Mouse (Mus musculus): ENCODE results near the gene Slc39a11. TPM values are rescaled to one million over a fixed set of nuclear protein-coding genes. Genes with fewer than 3 reads are reported as not detected.
A peak's percentile ranks its signal among the peaks of the same experiment; 100 is the strongest.

Gene Slc39a11
- polyA plus RNA-seq, 1 experiment from 2014 or later: 25.3 TPM

DNA sequence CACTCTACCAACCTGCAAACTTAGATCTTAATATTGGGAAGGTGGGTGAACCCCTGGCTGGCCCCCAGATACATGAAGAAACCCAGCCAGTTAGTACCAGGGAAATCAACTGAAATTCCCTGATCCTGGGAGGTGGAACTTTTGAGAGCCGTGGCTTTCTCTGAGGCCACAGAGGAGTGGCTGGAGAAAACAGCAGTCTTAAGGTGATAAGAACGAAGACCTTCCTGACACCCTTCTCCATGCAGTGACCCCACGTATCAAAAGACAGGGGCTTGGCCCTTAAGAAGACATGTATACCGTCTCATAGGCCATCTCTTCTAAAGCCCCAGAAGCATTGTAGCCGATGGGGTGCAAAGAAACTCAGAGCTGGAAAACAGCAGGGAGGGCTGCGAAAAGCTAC lies 146.9 kb downstream of the Slc39a11 start:
- Histone ChIP-seq H3K27me3 (ENCODE audit: insufficient read depth, poor library complexity, severe bottlenecking) (no peaks in the 10 kb centered on the region), H3K9me3 (no peaks in the 10 kb centered on the region), H3K4me1 (replicated peaks) (peaks cover 14% of the 10 kb centered on the region), H3K4me3 (no peak overlapping the region), H3K27ac (no peak overlapping the region), H3K36me3 (no peaks in the 10 kb centered on the region)
- WGBS: 82% methylated on average over 6 of the region's 6 CpGs
- DNase-seq (ENCODE audit: low spot score): no peak

DNA sequence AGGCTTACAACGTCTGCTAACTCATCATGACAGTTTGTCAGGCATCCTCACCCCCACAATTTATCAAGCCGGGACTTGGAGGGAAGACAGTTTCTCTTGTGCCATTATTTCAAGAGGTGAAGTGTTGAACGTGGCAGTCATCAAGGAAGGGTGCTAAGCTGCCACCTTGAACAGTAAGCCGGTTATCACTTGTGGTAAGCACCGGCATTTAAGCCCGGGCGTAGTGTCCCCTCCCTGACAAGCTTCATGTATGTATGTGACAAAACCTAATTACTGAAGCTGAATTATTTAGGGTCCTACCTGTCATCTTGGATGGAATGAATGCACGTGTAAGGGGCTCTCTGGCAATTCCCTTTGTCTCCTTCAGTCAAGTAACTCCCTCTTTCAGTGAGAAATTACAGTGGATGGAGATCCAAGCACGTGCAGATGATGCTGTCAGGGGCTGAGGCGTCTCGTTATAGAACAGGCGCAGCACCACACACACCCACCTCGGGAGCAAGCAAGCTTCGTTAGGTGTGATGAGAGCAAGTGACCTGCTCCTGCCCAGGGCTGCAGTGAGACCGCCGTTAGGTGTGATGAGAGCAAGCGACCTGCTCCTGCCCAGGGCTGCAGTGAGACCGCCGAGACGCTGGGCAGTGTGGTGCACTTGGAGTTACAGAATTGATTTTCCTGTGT lies 149.1 kb downstream of the Slc39a11 start:
- WGBS: 86% methylated on average over 20 of the region's 20 CpGs
- H3K4me1 ChIP-seq (replicated peaks): peaks cover 14% of the 10 kb centered on the region
- no peaks in the 10 kb centered on the region for H3K36me3 ChIP-seq
- no peak overlapping the region for H3K27ac ChIP-seq
- H3K4me3 ChIP-seq: no peak overlapping the region
- no peak for DNase-seq (ENCODE audit: low spot score)
- H3K27me3 ChIP-seq (ENCODE audit: insufficient read depth, poor library complexity, severe bottlenecking): no peaks in the 10 kb centered on the region
- H3K9me3 ChIP-seq: no peaks in the 10 kb centered on the region

DNA sequence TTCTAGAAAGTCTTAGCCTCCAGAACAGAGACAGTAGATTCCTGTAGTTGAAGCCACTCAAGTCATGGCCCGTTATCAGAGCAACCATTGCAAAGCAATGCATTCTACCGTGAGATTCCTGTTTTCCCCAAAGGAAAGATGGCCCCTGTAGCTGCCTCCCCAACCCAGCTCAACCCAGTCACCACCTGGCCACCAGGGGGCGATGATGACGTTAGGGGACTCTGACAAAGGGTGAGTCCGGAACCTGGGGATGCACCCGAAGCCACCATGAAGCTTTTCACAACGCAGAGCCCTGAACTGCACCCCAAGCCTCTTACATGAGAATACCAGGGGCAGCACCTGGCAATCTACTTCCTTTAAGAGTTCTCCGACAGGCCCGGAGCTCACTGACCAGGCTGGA lies 151.0 kb downstream of the Slc39a11 start:
- DNase-seq (ENCODE audit: low spot score): peak; percentile 34
- WGBS: 64% methylated on average over 9 of the region's 9 CpGs
- Histone ChIP-seq H3K9me3 (no peaks in the 10 kb centered on the region), H3K4me1 (replicated peaks) (peaks cover 14% of the 10 kb centered on the region), H3K4me3 (no peak overlapping the region), H3K36me3 (no peaks in the 10 kb centered on the region), H3K27me3 (ENCODE audit: insufficient read depth, poor library complexity, severe bottlenecking) (no peaks in the 10 kb centered on the region), H3K27ac (no peak overlapping the region)

DNA sequence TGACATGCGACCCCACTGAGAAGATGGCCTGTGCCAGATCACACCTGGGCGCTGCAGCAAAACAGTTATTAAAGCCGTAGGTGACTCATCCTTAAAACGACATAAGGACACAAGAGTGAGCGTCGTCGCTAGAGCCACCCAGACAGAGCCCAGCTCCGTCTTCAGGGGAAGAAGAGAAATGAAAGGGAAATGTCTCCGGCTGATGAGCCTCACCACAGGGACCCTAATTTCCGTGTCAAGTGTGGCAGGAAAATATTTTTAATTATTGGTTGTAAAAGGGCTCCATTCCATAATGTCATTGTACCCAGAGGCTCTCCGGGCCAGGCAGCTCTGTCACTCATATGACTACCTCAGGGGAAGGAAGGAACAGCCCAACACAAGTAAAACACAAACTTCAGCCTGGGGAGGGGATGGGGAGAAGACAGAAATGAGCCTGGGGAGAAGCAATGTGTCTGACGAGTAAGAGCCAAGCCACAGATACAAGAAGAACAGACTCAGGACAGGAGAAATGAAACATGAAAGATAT lies 155.8 kb downstream of the Slc39a11 start:
- Histone ChIP-seq H3K36me3 (no peaks in the 10 kb centered on the region), H3K9me3 (no peaks in the 10 kb centered on the region), H3K27ac (no peak overlapping the region), H3K4me3 (no peak overlapping the region), H3K27me3 (ENCODE audit: insufficient read depth, poor library complexity, severe bottlenecking) (no peaks in the 10 kb centered on the region), H3K4me1 (replicated peaks) (peaks cover 14% of the 10 kb centered on the region; the same call in 1 of the 2 replicates)
- DNase-seq (ENCODE audit: low spot score): no peak
- WGBS: 79% methylated on average over 12 of the region's 12 CpGs

DNA sequence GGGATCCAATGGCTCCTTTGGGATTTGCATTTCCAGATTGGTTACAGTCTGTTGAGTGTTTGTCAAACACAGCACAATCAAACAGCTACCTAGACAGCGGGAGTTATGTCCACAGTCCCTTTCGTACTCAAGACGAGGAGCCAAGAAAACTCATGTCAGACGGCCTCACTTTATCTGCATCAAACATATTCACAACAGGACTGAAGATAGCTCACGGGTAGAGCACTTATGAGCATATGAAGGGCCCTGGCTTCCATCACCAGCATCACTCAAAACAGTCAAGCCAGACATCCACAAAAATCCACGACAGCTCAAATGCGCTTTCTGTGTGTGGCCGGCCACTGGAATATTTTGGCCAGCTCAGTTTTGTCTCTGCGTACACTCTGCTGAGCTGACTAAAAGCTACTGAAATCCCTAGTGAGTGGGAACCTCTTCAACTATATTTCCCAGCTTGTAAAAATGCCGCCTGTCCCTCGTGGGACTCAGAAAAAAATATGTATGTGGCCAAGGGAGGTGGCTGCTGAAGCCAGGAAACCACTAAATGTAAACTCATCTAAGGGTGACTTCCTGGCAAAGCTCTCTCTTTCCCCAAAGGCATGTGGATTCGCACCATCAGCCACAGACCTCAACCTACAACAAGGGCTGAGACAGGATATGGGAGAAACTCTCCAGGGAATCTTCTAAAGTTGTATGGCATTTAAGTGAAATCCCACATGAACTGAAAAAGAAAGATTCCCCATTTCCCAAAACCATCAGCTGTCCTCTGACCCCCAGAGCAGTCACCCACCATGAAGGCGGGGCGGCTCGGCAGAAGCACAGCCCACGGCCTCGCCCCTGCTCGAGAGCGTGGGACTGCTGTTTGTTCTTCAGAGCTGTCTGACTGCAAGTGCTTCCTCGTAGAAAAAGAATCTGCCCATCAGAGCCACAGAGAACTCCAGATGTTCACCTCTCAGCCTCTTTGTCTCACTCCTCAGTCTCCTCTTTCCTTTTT lies 159.1 kb downstream of the Slc39a11 start:
- H3K27ac ChIP-seq: peak overlapping the region; percentile 29; the same call in 1 of the 2 replicates
- WGBS: 83% methylated on average over 20 of the region's 20 CpGs
- no peaks in the 10 kb centered on the region for H3K36me3 ChIP-seq
- H3K4me3 ChIP-seq: no peak overlapping the region
- DNase-seq (ENCODE audit: low spot score): no peak
- H3K27me3 ChIP-seq (ENCODE audit: insufficient read depth, poor library complexity, severe bottlenecking): no peaks in the 10 kb centered on the region
- H3K9me3 ChIP-seq: no peaks in the 10 kb centered on the region
- peaks cover 27% of the 10 kb centered on the region for H3K4me1 ChIP-seq (replicated peaks)

DNA sequence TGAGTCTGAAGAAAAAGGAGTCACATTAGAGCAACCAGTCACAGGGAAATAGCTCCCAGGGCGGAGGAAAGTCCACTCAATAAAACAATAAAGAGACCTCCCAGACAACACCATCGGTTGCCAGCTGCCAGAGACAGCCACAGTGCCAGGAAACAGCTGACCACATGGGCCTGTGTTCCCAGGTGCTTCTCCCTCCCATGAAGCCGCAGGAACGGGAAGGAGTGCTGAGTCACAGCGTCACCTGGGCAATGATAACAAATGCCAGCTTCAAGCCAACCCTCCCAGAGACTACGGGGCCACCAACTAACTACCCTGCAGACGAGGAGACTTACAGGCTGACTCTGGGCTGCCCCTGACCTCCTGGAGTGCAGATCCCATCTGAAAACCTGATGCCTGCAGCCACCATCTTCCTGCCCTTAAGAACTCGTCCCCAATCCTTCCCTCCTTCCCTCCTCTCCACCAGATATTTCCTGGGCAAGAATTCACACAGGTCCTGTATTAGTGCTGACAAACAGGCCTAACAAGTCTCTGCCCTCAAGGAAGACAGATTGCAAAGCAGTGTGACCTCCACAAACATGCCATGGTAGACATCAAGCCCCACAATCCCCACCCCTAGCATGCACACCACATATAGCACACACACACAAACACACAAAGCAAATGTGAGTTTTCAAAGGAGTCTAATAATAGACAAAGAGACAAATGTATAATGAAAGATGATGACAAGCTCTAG lies 162.1 kb downstream of the Slc39a11 start:
- H3K4me3 ChIP-seq: no peak overlapping the region
- H3K27me3 ChIP-seq (ENCODE audit: insufficient read depth, poor library complexity, severe bottlenecking): no peaks in the 10 kb centered on the region
- DNase-seq (ENCODE audit: low spot score): no peak
- peak overlapping the region; percentile 31 for H3K27ac ChIP-seq
- no peaks in the 10 kb centered on the region for H3K9me3 ChIP-seq
- peaks cover 27% of the 10 kb centered on the region for H3K4me1 ChIP-seq (replicated peaks)
- no peaks in the 10 kb centered on the region for H3K36me3 ChIP-seq
- 72% methylated on average over 8 of the region's 8 CpGs for WGBS

DNA sequence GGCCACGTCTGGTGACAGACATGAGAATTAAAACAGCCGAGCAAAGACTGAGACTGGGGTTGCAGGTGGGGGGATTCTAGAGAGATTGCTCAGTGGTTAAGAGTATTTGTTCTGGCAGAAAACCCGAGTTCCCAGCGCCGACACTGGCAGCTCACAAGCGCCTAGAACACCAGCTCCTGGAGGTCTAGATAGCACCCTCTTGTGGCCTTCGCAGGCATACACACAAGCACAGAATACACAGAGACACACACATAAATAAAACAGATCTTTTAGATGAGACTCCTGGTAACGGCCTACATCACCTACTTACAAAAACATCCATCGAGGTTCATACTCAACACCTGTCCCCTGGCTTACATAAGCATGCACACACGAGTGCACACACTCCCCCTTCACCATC lies 165.8 kb downstream of the Slc39a11 start:
- DNase-seq (ENCODE audit: low spot score): no peak
- 89% methylated on average over 10 of the region's 10 CpGs for WGBS
- Histone ChIP-seq H3K4me3 (no peak overlapping the region), H3K27me3 (ENCODE audit: insufficient read depth, poor library complexity, severe bottlenecking) (no peaks in the 10 kb centered on the region), H3K4me1 (replicated peaks) (peaks cover 14% of the 10 kb centered on the region), H3K9me3 (no peaks in the 10 kb centered on the region), H3K36me3 (no peaks in the 10 kb centered on the region), H3K27ac (no peak overlapping the region)

DNA sequence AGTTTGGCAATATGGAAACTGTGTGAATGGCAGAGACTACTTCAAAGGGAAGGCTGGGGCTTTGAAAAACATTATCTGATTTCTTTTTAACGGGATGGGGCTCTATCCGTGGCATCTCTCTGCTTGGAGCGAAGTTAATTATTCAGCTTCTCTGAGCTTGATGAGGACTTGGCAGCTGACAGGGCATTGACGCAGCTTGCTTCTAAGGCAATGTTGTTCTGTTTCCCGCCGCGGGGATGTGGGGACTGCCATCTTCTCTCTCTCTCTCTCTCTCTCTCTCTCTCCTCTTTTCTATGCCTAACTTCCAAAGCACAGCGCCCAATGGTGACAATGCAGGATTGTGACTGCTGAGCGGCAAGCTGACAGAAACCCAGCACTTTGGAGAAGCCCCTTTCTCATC lies 172.3 kb downstream of the Slc39a11 start:
- peak overlapping the region; percentile 41 for H3K27ac ChIP-seq
- H3K27me3 ChIP-seq (ENCODE audit: insufficient read depth, poor library complexity, severe bottlenecking): no peaks in the 10 kb centered on the region
- WGBS: 75% methylated on average over 9 of the region's 9 CpGs
- no peak for DNase-seq (ENCODE audit: low spot score)
- H3K4me3 ChIP-seq: no peak overlapping the region
- H3K4me1 ChIP-seq (replicated peaks): peaks cover 42% of the 10 kb centered on the region
- H3K36me3 ChIP-seq: no peaks in the 10 kb centered on the region
- no peaks in the 10 kb centered on the region for H3K9me3 ChIP-seq

DNA sequence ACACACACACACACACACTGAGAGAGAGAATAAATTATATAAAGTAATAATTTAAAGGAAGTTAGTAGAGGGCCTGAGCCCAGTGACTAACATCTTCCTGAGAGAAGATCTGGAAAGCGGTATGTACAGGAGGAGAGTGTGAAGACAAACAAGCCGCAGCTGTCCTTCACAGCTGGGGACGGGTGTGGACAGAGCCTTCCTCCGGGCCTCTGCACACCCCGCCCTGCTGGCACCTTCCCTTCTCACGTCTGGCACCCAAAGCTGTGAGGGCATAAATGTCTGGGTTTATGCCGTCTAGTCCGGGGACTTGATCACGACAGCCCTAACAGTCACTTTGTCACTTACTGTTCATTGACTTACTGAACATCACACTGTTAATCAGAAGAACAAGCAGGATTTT lies 173.2 kb downstream of the Slc39a11 start:
- Histone ChIP-seq H3K36me3 (no peaks in the 10 kb centered on the region), H3K4me3 (no peak overlapping the region), H3K27ac (peak overlapping the region; percentile 41; the same call in 1 of the 2 replicates), H3K4me1 (replicated peaks) (peaks cover 44% of the 10 kb centered on the region), H3K9me3 (no peaks in the 10 kb centered on the region), H3K27me3 (ENCODE audit: insufficient read depth, poor library complexity, severe bottlenecking) (no peaks in the 10 kb centered on the region)
- 81% methylated on average over 9 of the region's 9 CpGs for WGBS
- DNase-seq (ENCODE audit: low spot score): no peak

DNA sequence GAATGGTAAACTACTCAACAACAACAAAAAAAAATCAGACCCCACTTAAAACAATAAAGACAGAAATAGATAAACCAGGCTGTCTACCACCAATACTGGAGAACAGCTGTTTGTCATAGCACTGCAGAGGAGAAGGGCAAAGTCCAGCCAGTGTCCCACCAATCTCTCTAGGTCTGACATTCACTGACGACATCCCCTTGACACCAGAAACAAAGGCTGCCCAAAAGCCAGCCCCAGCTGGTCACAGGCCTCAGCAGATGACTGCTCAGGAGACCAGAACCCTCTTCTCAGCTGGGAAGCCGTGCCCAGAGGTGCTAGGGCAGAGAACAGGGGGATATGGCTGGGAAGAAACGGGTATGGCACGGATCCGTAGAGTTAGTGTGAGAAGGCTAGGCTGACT lies 174.4 kb downstream of the Slc39a11 start:
- H3K27me3 ChIP-seq (ENCODE audit: insufficient read depth, poor library complexity, severe bottlenecking): no peaks in the 10 kb centered on the region
- H3K4me3 ChIP-seq: no peak overlapping the region
- H3K9me3 ChIP-seq: no peaks in the 10 kb centered on the region
- DNase-seq (ENCODE audit: low spot score): peak; percentile 21
- H3K27ac ChIP-seq: peak overlapping the region; percentile 81
- WGBS: 70% methylated on average over 5 of the region's 5 CpGs
- H3K36me3 ChIP-seq: no peaks in the 10 kb centered on the region
- peaks cover 54% of the 10 kb centered on the region for H3K4me1 ChIP-seq (replicated peaks)

DNA sequence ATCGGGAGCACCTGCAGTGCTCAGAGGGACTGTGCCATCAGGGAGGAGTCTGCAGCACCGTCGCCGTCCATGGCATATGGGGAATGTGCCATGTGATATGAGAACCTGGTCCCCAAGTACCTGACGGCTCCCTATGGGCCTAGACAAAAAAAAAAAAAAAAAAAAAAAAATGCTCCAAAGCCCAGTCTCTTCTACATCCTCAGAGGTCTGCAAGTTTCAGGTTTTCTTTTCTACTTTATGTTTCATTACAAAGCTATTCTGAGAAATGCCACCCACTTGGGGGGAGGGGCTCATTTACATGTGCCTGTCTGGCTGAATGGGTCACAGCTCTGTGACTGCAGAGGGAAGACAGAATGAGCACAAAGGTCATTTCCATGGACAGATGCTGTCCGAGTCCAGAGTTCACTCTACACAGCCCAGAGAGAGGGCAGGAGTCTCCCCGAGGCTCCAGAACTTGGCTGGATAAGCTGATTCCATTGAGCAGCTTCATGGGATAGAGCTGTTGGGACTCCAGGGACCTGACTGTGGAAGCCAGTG lies 175.8 kb downstream of the Slc39a11 start:
- WGBS: 65% methylated on average over 7 of the region's 7 CpGs
- DNase-seq (ENCODE audit: low spot score): peak; percentile 34
- H3K4me3 ChIP-seq: no peak overlapping the region

DNA sequence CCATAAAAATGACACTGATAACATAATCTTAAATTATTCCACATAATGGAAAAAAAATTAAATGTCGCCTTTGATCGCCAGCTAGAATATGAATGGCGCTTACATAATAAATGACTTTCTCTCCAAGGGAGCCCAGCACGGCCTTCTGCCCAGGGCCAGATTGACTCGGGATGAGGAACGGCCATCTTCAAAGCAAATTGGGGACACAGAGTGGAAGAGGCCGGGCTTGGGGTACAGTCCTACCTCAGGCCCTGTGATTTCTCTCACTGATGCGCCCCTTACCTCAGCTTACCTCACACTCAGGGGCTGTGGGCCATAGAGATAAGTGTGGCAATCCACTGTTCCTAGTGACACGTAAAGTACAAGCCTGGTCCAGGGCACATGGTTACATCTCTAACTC lies 177.9 kb downstream of the Slc39a11 start:
- Histone ChIP-seq H3K4me3 (no peak overlapping the region), H3K27me3 (ENCODE audit: insufficient read depth, poor library complexity, severe bottlenecking) (no peaks in the 10 kb centered on the region), H3K36me3 (no peaks in the 10 kb centered on the region), H3K9me3 (no peaks in the 10 kb centered on the region), H3K27ac (0 out of 2 replicates have a peak overlapping the region, but pooled peaks have one; percentile 3), H3K4me1 (replicated peaks) (peaks cover 79% of the 10 kb centered on the region)
- WGBS: 92% methylated on average over 9 of the region's 9 CpGs
- DNase-seq (ENCODE audit: low spot score): no peak

More for the DNA sequence above, 175.8 kb downstream of the Slc39a11 start:
- H3K9me3 ChIP-seq: no peaks in the 10 kb centered on the region
- no peaks in the 10 kb centered on the region for H3K36me3 ChIP-seq
- peaks cover 67% of the 10 kb centered on the region for H3K4me1 ChIP-seq (replicated peaks)
- no peaks in the 10 kb centered on the region for H3K27me3 ChIP-seq (ENCODE audit: insufficient read depth, poor library complexity, severe bottlenecking)
- peak overlapping the region; percentile 81 for H3K27ac ChIP-seq

Measured in hindbrain, embryonic 10.5 days (tissue).